Mouse (Mus musculus) liver, adult 2 months (tissue): ENCODE data around the gene Defb36.

Experiments used
- CTCF ChIP-seq: fragments of 200-500 bp; IDR thresholded peaks from 2 replicates; pipeline ENCODE4 v1.5.1; 2011; ENCODE audit warnings: low read depth, low read length, control low read depth
- POLR2A ChIP-seq: fragments of 200-500 bp; IDR thresholded peaks from 2 replicates; pipeline ENCODE4 v1.6.1; 2011; ENCODE audit warnings: low read length, control low read depth; ENCODE audit not compliant: insufficient read depth; ENCODE audit errors: extremely low read depth

GRCm38 (mm10) chr2:152622151-152622550 is 18.0 kb downstream of the Defb36 start:
- no peak for TF ChIP-seq CTCF
- no peak for TF ChIP-seq POLR2A
